9 mouse cellular contexts compared by ENCODE assay signal in genomic region chr12:49373821-49374605, GRCm38 (mm10). TPM values are rescaled to one million over a fixed set of nuclear protein-coding genes. Genes with fewer than 3 reads are reported as not detected.
DNase-seq lines count a peak whose midpoint lies in the region; ATAC-seq and TF ChIP-seq lines count a peak whose summit lies in the region.
"Had no signal": no experiment of that assay in that cellular context is flagged by ENCODE, and none has a peak within 500 bp of the region (broad histone marks: within the 10 kb centered on the region; RNA-seq: fewer than 3 reads in every experiment).

No protein-coding gene starts in this region.

- no peaks in the 10 kb centered on the region for H3K4me1 ChIP-seq in hindbrain, embryonic 14.5 days (replicated peaks; ENCODE audit: control insufficient read depth, insufficient read depth, low read length)
- no peaks in the 10 kb centered on the region for H3K4me1 ChIP-seq in midbrain, postnatal 0 days (ENCODE audit: insufficient read depth, low read length)

- H3K4me3 ChIP-seq in layer of hippocampus, adult 2 months, result peak overlapping the region; percentile 50
- peak overlapping the region; percentile 10; the same call in 1 of the 2 replicates for H3K4me3 ChIP-seq in hindbrain, embryonic 14.5 days (replicated peaks; ENCODE audit: low read length)
- peak overlapping the region; percentile 9; the same call in 1 of the 2 replicates for H3K4me3 ChIP-seq in midbrain, postnatal 0 days (ENCODE audit: low read depth, low read length)

- H3K9me3 ChIP-seq in hindbrain, embryonic 14.5 days (ENCODE audit: control insufficient read depth, low read length), result no peaks in the 10 kb centered on the region
- H3K9me3 ChIP-seq in midbrain, postnatal 0 days (ENCODE audit: low read length), result no peaks in the 10 kb centered on the region

- no peak for DNase-seq in layer of hippocampus, adult 2 months (ENCODE audit: low spot score in 2 of 2)
- no peak for DNase-seq in layer of hippocampus, postnatal 25 days (ENCODE audit: extremely low spot score in 1 of 2, low spot score in 1 of 2)
- peak; percentile 67 for DNase-seq in embryo, embryonic 10.5 days (ENCODE audit: low spot score)
- DNase-seq in hindbrain, embryonic 14.5 days (ENCODE audit: low spot score), result peak; percentile 32
- DNase-seq in midbrain, postnatal 0 days (ENCODE audit: low spot score), result no peak
- no peak for DNase-seq in adrenal gland, postnatal 25 days
- no peak for DNase-seq in cerebellum, postnatal 25 days
- no peak for DNase-seq in urinary bladder, postnatal 36 days (ENCODE audit: low spot score in 2 of 2)

- WGBS in hindbrain, embryonic 14.5 days, result 1% methylated on average over 24 of the region's 24 CpGs
- WGBS in midbrain, postnatal 0 days, result 1% methylated on average over 24 of the region's 24 CpGs

- ATAC-seq in hindbrain, embryonic 14.5 days (ENCODE audit: low FRiP score), result no peak
- no peak for ATAC-seq in midbrain, postnatal 0 days (ENCODE audit: low FRiP score)

- H3K4me2 ChIP-seq in hindbrain, embryonic 14.5 days (replicated peaks), result peak overlapping the region; percentile 30; the same call in 1 of the 2 replicates
- H3K4me2 ChIP-seq in midbrain, postnatal 0 days (ENCODE audit: low read depth, low read length, poor library complexity, severe bottlenecking), result peak overlapping the region; percentile 13

- H3K36me3 ChIP-seq in hindbrain, embryonic 14.5 days (replicated peaks; ENCODE audit: control insufficient read depth, insufficient read depth), result no peaks in the 10 kb centered on the region
- H3K36me3 ChIP-seq in midbrain, postnatal 0 days (ENCODE audit: insufficient read depth, low read length), result no peaks in the 10 kb centered on the region

- no peak overlapping the region for H3K9ac ChIP-seq in hindbrain, embryonic 14.5 days
- H3K9ac ChIP-seq in midbrain, postnatal 0 days (replicated peaks; ENCODE audit: low read length, poor library complexity, severe bottlenecking), result no peak overlapping the region

- peaks cover 95% of the 10 kb centered on the region for H3K27me3 ChIP-seq in hindbrain, embryonic 14.5 days (ENCODE audit: control insufficient read depth, insufficient read depth, low read length)
- peaks cover 60% of the 10 kb centered on the region for H3K27me3 ChIP-seq in midbrain, postnatal 0 days (ENCODE audit: insufficient read depth, low read length)

- H3K27ac ChIP-seq in layer of hippocampus, adult 2 months, result peak overlapping the region; percentile 100
- H3K27ac ChIP-seq in hindbrain, embryonic 14.5 days, result no peak overlapping the region
- H3K27ac ChIP-seq in midbrain, postnatal 0 days (ENCODE audit: low read depth, low read length), result no peak overlapping the region

- no peak for TF ChIP-seq CTCF in layer of hippocampus, adult 2 months (conservative IDR thresholded peaks at IDR 0.05)
- no peak for TF ChIP-seq CTCF in midbrain, postnatal 0 days (IDR thresholded peaks at IDR 0.05)

RNA-seq across cellular contexts. Expression of gene Foxg1, which starts 8.4 kb away (rescaled TPM):
- total RNA-seq in layer of hippocampus, adult 2 months (2021), result 100 to 1,000 TPM; 149 to 167 TPM
- total RNA-seq in layer of hippocampus, postnatal 25 days (2021), result 100 to 1,000 TPM; 148 to 181 TPM
- not detected in 2 replicates for polyA plus RNA-seq in hindbrain, embryonic 14.5 days (2014; fragmentation: Nextera tagmentation; extraction: Ambion mirVana)
- total RNA-seq in midbrain, postnatal 0 days (2014; rRNA removed), result 0.05 and 1.4 TPM in 2 replicates
- polyA plus RNA-seq in midbrain, postnatal 0 days (2015; fragmentation: Nextera tagmentation; extraction: Ambion mirVana), result 0.15 and 0.77 TPM in 2 replicates
- total RNA-seq in adrenal gland, postnatal 25 days (2021), result not detected in 2 replicates
- total RNA-seq: hematopoietic stem cell, adult 5-6 weeks had no signal

RNA-seq across cellular contexts. Expression of gene Gm43517, which starts 11.0 kb away (rescaled TPM):
- total RNA-seq in layer of hippocampus, adult 2 months (2021), result 10 to 100 TPM; 11.7 to 12.8 TPM
- 10 to 100 TPM in 1 of 2 experiments, 1 to 10 TPM in 1; 7.1 to 13.1 TPM for total RNA-seq in layer of hippocampus, postnatal 25 days (2021)
- polyA plus RNA-seq in hindbrain, embryonic 14.5 days (2014; fragmentation: Nextera tagmentation; extraction: Ambion mirVana), result not detected in 2 replicates
- 0.27 TPM in 1 of 2 replicates, not detected in the other for total RNA-seq in midbrain, postnatal 0 days (2014; rRNA removed)
- polyA plus RNA-seq in midbrain, postnatal 0 days (2015; fragmentation: Nextera tagmentation; extraction: Ambion mirVana), result not detected in 2 replicates
- total RNA-seq in adrenal gland, postnatal 25 days (2021), result not detected in 2 replicates
- total RNA-seq: hematopoietic stem cell, adult 5-6 weeks had no signal

Comparison
In these comparisons a context has a peak if more than half of its experiments do, and no peak if none do; other contexts are left out.
1. DNase-seq: peak in embryo, embryonic 10.5 days (single experiment) and hindbrain, embryonic 14.5 days (single experiment); none in layer of hippocampus, adult 2 months (0 of 2), layer of hippocampus, postnatal 25 days (0 of 2), midbrain, postnatal 0 days (single experiment), adrenal gland, postnatal 25 days (single experiment), cerebellum, postnatal 25 days (0 of 2) and urinary bladder, postnatal 36 days (0 of 2).
2. RNA of gene Foxg1, which starts 8.4 kb away (total RNA-seq): 148 to 181 TPM in layer of hippocampus, postnatal 25 days and 149 to 167 TPM in layer of hippocampus, adult 2 months; 0.05 to 1.4 TPM in midbrain, postnatal 0 days and not detected in adrenal gland, postnatal 25 days; every median in the first group is over 10 times any median in the second.
3. Peak in every context shown above with its lines, with median percentiles within 50 percentile points of each other: H3K4me3 ChIP-seq.